Mouse (Mus musculus) MN1 (cell line): ENCODE measurements around the gene Rad51b.

Source experiments
- DNase-seq: peaks from one replicate; pipeline ENCODE4 v3.0.0-alpha.2; 2016; ENCODE audit warnings: low spot score

Gene Rad51b

GRCm38 (mm10) chr12:79380190-79380589, 83.1 kb downstream of the Rad51b start:
- DNase-seq: no peak

- no peak for DNase-seq
Observed at GRCm38 (mm10) chr12:79381489-79381888, 84.4 kb downstream of the Rad51b start.

- no peak for DNase-seq
Observed at GRCm38 (mm10) chr12:79382416-79382815, 85.3 kb downstream of the Rad51b start.

- no peak for DNase-seq
Observed at GRCm38 (mm10) chr12:79383583-79383982, 86.5 kb downstream of the Rad51b start.

- no peak for DNase-seq
Observed at GRCm38 (mm10) chr12:79384787-79385186, 87.7 kb downstream of the Rad51b start.

GRCm38 (mm10) chr12:79385199-79385598, 88.1 kb downstream of the Rad51b start:
- no peak for DNase-seq

- DNase-seq: no peak
Observed at GRCm38 (mm10) chr12:79387886-79388285, 90.8 kb downstream of the Rad51b start.

GRCm38 (mm10) chr12:79389251-79389650, 92.2 kb downstream of the Rad51b start:
- DNase-seq: no peak

GRCm38 (mm10) chr12:79389971-79390370, 92.9 kb downstream of the Rad51b start:
- DNase-seq: no peak

GRCm38 (mm10) chr12:79393636-79394035, 96.6 kb downstream of the Rad51b start:
- DNase-seq: peak; percentile 14

- DNase-seq: no peak
Observed at GRCm38 (mm10) chr12:79403992-79404391, 106.9 kb downstream of the Rad51b start.

GRCm38 (mm10) chr12:79404494-79404893, 107.4 kb downstream of the Rad51b start:
- DNase-seq: no peak

GRCm38 (mm10) chr12:79408677-79409076, 111.6 kb downstream of the Rad51b start:
- DNase-seq: no peak

- no peak for DNase-seq
Observed at GRCm38 (mm10) chr12:79409126-79409860, 112.2 kb downstream of the Rad51b start.

- DNase-seq: no peak
Observed at GRCm38 (mm10) chr12:79412894-79413507, 115.9 kb downstream of the Rad51b start.

- DNase-seq: no peak
Observed at GRCm38 (mm10) chr12:79417360-79417759, 120.3 kb downstream of the Rad51b start.

GRCm38 (mm10) chr12:79420605-79421004, 123.5 kb downstream of the Rad51b start:
- DNase-seq: no peak

- DNase-seq: peak; percentile 35
Observed at GRCm38 (mm10) chr12:79429507-79430291, 132.6 kb downstream of the Rad51b start.

- no peak for DNase-seq
Observed at GRCm38 (mm10) chr12:79431138-79431537, 134.1 kb downstream of the Rad51b start.

- DNase-seq: no peak
Observed at GRCm38 (mm10) chr12:79433724-79434442, 136.8 kb downstream of the Rad51b start.

GRCm38 (mm10) chr12:79435474-79435873, 138.4 kb downstream of the Rad51b start:
- DNase-seq: no peak

GRCm38 (mm10) chr12:79436035-79436434, 139.0 kb downstream of the Rad51b start:
- DNase-seq: no peak
